Mouse (Mus musculus) bone marrow macrophage, adult 2 months (primary cell): Measurements from ENCODE around the gene Tas2r117.

Experiments used
- CTCF ChIP-seq: IDR thresholded peaks from 2 replicates; pipeline ENCODE4 v1.5.1; 2012; ENCODE audit warnings: low read depth, mild to moderate bottlenecking, low read length, moderate library complexity
- POLR2A ChIP-seq: IDR thresholded peaks from 2 replicates; pipeline ENCODE4 v1.6.1; 2012; ENCODE audit warnings: mild to moderate bottlenecking, low read depth, low read length, borderline replicate concordance

GRCm38 (mm10) chr6:132846842-132847241 lies 44.2 kb downstream of the Tas2r117 start, which contains the start of gene Tas2r123:
- TF ChIP-seq CTCF (no peak), POLR2A (no peak)
